Comparison of ENCODE assay signal across 16 mouse cellular contexts in genomic region chr5:118589186-118589892, GRCm38 (mm10). TPM values are rescaled to one million over a fixed set of nuclear protein-coding genes. Genes with fewer than 3 reads are reported as not detected.
DNase-seq lines count a peak whose midpoint lies in the region; ATAC-seq and TF ChIP-seq lines count a peak whose summit lies in the region.
"Had no signal": no experiment of that assay in that cellular context is flagged by ENCODE, and none has a peak within 500 bp of the region (broad histone marks: within the 10 kb centered on the region; RNA-seq: fewer than 3 reads in every experiment).

No protein-coding gene starts in this region.

- H3K4me2 ChIP-seq in limb, embryonic 11.5 days (ENCODE audit: low read depth, severe bottlenecking): peak overlapping the region; percentile 2; the same call in 1 of the 2 replicates
- H3K4me2 ChIP-seq in CH12.LX (ENCODE audit: insufficient read depth, low read depth, poor library complexity, severe bottlenecking): no peak overlapping the region
- H3K4me2 ChIP-seq in hindbrain, embryonic 11.5 days (replicated peaks; ENCODE audit: low read depth, low read length): no peak overlapping the region
- H3K4me2 ChIP-seq: embryonic facial prominence, embryonic 13.5 days; kidney, embryonic 15.5 days; midbrain, embryonic 11.5 days had no signal

- no peak for TF ChIP-seq POLR2A in CH12.LX (IDR thresholded peaks at IDR 0.05; ENCODE audit: low read depth, low read length)

- WGBS in limb, embryonic 11.5 days: 81% methylated on average over 11 of the region's 11 CpGs
- WGBS in limb, embryonic 10.5 days: 79% methylated on average over 11 of the region's 11 CpGs
- 86% methylated on average over 11 of the region's 11 CpGs for WGBS in hindbrain, embryonic 11.5 days

- no peak for ATAC-seq in limb, embryonic 11.5 days (ENCODE audit: insufficient number of reproducible peaks, low FRiP score, low TSS enrichment, low read depth)
- ATAC-seq in inflammation-experienced regulatory T-cells, adult 6 months: peak; percentile 21
- no peak for ATAC-seq in hindbrain, embryonic 11.5 days (ENCODE audit: low FRiP score)
- ATAC-seq: hindbrain, postnatal 0 days had no signal

- no peak for TF ChIP-seq CTCF in CH12.LX (conservative IDR thresholded peaks at IDR 0.05 in 1 of 2, IDR thresholded peaks at IDR 0.05 in 1 of 2; ENCODE audit: low read depth in 2 of 2, low read length in 2 of 2)

- H3K27me3 ChIP-seq in limb, embryonic 11.5 days (ENCODE audit: control insufficient read depth, insufficient read depth, low read length): no peaks in the 10 kb centered on the region
- H3K27me3 ChIP-seq in limb, embryonic 10.5 days (ENCODE audit: low read depth, poor library complexity, severe bottlenecking): no peaks in the 10 kb centered on the region
- H3K27me3 ChIP-seq in CH12.LX (replicated peaks): no peaks in the 10 kb centered on the region
- H3K27me3 ChIP-seq in hindbrain, embryonic 11.5 days (ENCODE audit: control insufficient read depth, insufficient read depth, low read length): no peaks in the 10 kb centered on the region
- H3K27me3 ChIP-seq: embryonic facial prominence, embryonic 13.5 days had no signal

- no peak overlapping the region for H3K9ac ChIP-seq in limb, embryonic 11.5 days (ENCODE audit: low read length)
- no peak overlapping the region for H3K9ac ChIP-seq in CH12.LX (ENCODE audit: insufficient read depth, low read depth)
- H3K9ac ChIP-seq in hindbrain, embryonic 11.5 days (ENCODE audit: low read depth, low read length): no peak overlapping the region
- H3K9ac ChIP-seq: embryonic facial prominence, embryonic 13.5 days; kidney, embryonic 15.5 days had no signal

- peaks cover 26% of the 10 kb centered on the region for H3K79me2 ChIP-seq in CH12.LX (replicated peaks; ENCODE audit: control insufficient read depth, extremely low read depth, insufficient read depth, poor library complexity, severe bottlenecking)

- dilution Hi-C loops in CH12.LX (cut with MboI; ENCODE audit: extremely low pct_ligation_motif_present, extremely low pct_unique_long_range_greater_than_20kb, low sequenced_read_pairs): no loop called here

- no peak for TF ChIP-seq RAD21 in CH12.LX (IDR thresholded peaks at IDR 0.05; ENCODE audit: low read depth, low read length)

- DNase-seq in limb, embryonic 11.5 days (ENCODE audit: low spot score): no peak
- DNase-seq in limb, embryonic 10.5 days (ENCODE audit: low spot score): no peak
- peak; percentile 20 for DNase-seq in CH12.LX (ENCODE audit: extremely low read depth)
- peak; percentile 43 to 64 for DNase-seq in thymus, postnatal 10 days (ENCODE audit: low spot score in 2 of 2)
- DNase-seq in urinary bladder, postnatal 14 days (ENCODE audit: low spot score): no peak
- no peak for DNase-seq in right cerebral cortex, postnatal 4 days
- DNase-seq in hindbrain, embryonic 11.5 days (ENCODE audit: low spot score): no peak
- DNase-seq: cerebellum, adult 11-12 months; heart, adult 2 months; liver had no signal

- H3K4me1 ChIP-seq in limb, embryonic 11.5 days (ENCODE audit: control insufficient read depth, insufficient read depth, low read length): peaks cover 28% of the 10 kb centered on the region
- H3K4me1 ChIP-seq in limb, embryonic 10.5 days: peaks cover 62% of the 10 kb centered on the region
- H3K4me1 ChIP-seq in CH12.LX (ENCODE audit: control insufficient read depth in 1 of 2, insufficient read depth in 2 of 2): peaks cover 14 to 63% of the 10 kb centered on the region in 2 experiments
- peaks cover 12% of the 10 kb centered on the region for H3K4me1 ChIP-seq in hindbrain, embryonic 11.5 days (replicated peaks; ENCODE audit: control insufficient read depth, insufficient read depth, low read length)

- no peaks in the 10 kb centered on the region for H3K36me3 ChIP-seq in limb, embryonic 11.5 days (ENCODE audit: control insufficient read depth, insufficient read depth, low read length)
- no peaks in the 10 kb centered on the region for H3K36me3 ChIP-seq in limb, embryonic 10.5 days
- H3K36me3 ChIP-seq in CH12.LX (replicated peaks in 1 of 2; ENCODE audit: control insufficient read depth in 1 of 2, insufficient read depth in 1 of 2, low read length in 1 of 2): peaks cover 0 to 10% of the 10 kb centered on the region in 2 experiments
- H3K36me3 ChIP-seq in hindbrain, embryonic 11.5 days (ENCODE audit: control insufficient read depth, insufficient read depth, low read length): no peaks in the 10 kb centered on the region
- H3K36me3 ChIP-seq: embryonic facial prominence, embryonic 13.5 days; forebrain, embryonic 10.5 days; kidney, embryonic 15.5 days had no signal

- TF ChIP-seq EP300 in CH12.LX (IDR thresholded peaks at IDR 0.05; ENCODE audit: low read length): no peak

- H3K27ac ChIP-seq in limb, embryonic 11.5 days (replicated peaks; ENCODE audit: low read depth, low read length): no peak overlapping the region
- H3K27ac ChIP-seq in limb, embryonic 10.5 days: no peak overlapping the region
- H3K27ac ChIP-seq in CH12.LX (ENCODE audit: insufficient read depth, low read depth): no peak overlapping the region
- H3K27ac ChIP-seq in hindbrain, embryonic 11.5 days (ENCODE audit: low read depth, low read length): no peak overlapping the region; the same call in 1 of the 2 replicates
- H3K27ac ChIP-seq: embryonic facial prominence, embryonic 13.5 days; forebrain, embryonic 10.5 days; heart, adult 2 months; hindbrain, postnatal 0 days; kidney, embryonic 15.5 days had no signal

- no peaks in the 10 kb centered on the region for H3K9me3 ChIP-seq in limb, embryonic 11.5 days (ENCODE audit: control insufficient read depth, low read length)
- no peaks in the 10 kb centered on the region for H3K9me3 ChIP-seq in limb, embryonic 10.5 days (replicated peaks)
- H3K9me3 ChIP-seq in CH12.LX (replicated peaks; ENCODE audit: low read length): no peaks in the 10 kb centered on the region
- no peaks in the 10 kb centered on the region for H3K9me3 ChIP-seq in hindbrain, embryonic 11.5 days (ENCODE audit: control insufficient read depth, low read length)
- H3K9me3 ChIP-seq: embryonic facial prominence, embryonic 13.5 days; forebrain, embryonic 10.5 days; kidney, embryonic 15.5 days had no signal

- no peak overlapping the region for H3K4me3 ChIP-seq in limb, embryonic 11.5 days (ENCODE audit: low read depth, low read length)
- H3K4me3 ChIP-seq in limb, embryonic 10.5 days: no peak overlapping the region
- no peak overlapping the region for H3K4me3 ChIP-seq in CH12.LX (replicated peaks in 1 of 3; ENCODE audit: low read depth in 2 of 3, low read length in 2 of 3, poor library complexity in 1 of 3)
- H3K4me3 ChIP-seq in hindbrain, embryonic 11.5 days (ENCODE audit: low read depth, low read length): no peak overlapping the region
- H3K4me3 ChIP-seq: embryonic facial prominence, embryonic 13.5 days; forebrain, embryonic 10.5 days; heart, adult 2 months; kidney, embryonic 15.5 days had no signal

- in situ Hi-C loops in CH12.LX (cut with MboI; ENCODE audit: low pct_ligation_motif_present, low pct_unique_long_range_greater_than_20kb, low sequenced_read_pairs): no loop called here

TF ChIP-seq in CH12.LX, 34 proteins besides CTCF, POLR2A, EP300 and RAD21:
- TF ChIP-seq ETS1 (conservative IDR thresholded peaks at IDR 0.05; ENCODE audit: low read depth, low read length) (0 out of 2 replicates have a peak, but pooled peaks have one; percentile 27), SIN3A (IDR thresholded peaks at IDR 0.05; ENCODE audit: low read length) (peak; percentile 43; the same call in 1 of the 2 replicates), MXI1 (IDR thresholded peaks at IDR 0.05; ENCODE audit: low read depth, low read length) (0 out of 2 replicates have a peak, but pooled peaks have one; percentile 32), CHD2 (IDR thresholded peaks at IDR 0.05; ENCODE audit: low read length) (peak; percentile 40; the same call in 1 of the 2 replicates), MAFK (IDR thresholded peaks at IDR 0.05; ENCODE audit: insufficient replicate concordance, low read length) (no peak)

RNA-seq across cellular contexts. Expression of gene Med13l, which starts 28.9 kb away (rescaled TPM):
- 15.1 and 16.5 TPM in 2 replicates for polyA plus RNA-seq in limb, embryonic 11.5 days (2014; fragmentation: Nextera tagmentation; extraction: Ambion mirVana)
- 11.1 and 13.9 TPM in 2 replicates for polyA plus RNA-seq in limb, embryonic 10.5 days (2016; fragmentation: Nextera tagmentation; extraction: Ambion mirVana)
- 9.0 and 10.1 TPM in 2 replicates for total RNA-seq in CH12.LX (2012; rRNA removed)
- total RNA-seq in CH12.LX (2014; rRNA removed): 1.8 and 2.0 TPM in 2 replicates
- polyA plus RNA-seq in CH12.LX (2012; ENCODE audit: insufficient read length, low read depth): 9.4 and 11.0 TPM in 2 replicates
- polyA plus RNA-seq in inflammation-experienced regulatory T-cells, adult 6 months (2017; shearing (Covaris generic)): 10 to 100 TPM; 12.0 to 28.2 (median 22.7) TPM
- polyA plus RNA-seq in hindbrain, embryonic 11.5 days (2014; fragmentation: Nextera tagmentation; extraction: Ambion mirVana): 12.5 and 16.1 TPM in 2 replicates

Comparison
In these comparisons a context has a peak if more than half of its experiments do, and no peak if none do; other contexts are left out.
1. DNase-seq: peak in CH12.LX (single experiment) and thymus, postnatal 10 days (2 of 2); none in limb, embryonic 11.5 days (single experiment), limb, embryonic 10.5 days (single experiment), urinary bladder, postnatal 14 days (single experiment), right cerebral cortex, postnatal 4 days (single experiment) and hindbrain, embryonic 11.5 days (single experiment).